Mouse (Mus musculus) midbrain, postnatal 0 days (tissue): Measurements from ENCODE around the gene Pcbp1. TPM values are rescaled to one million over a fixed set of nuclear protein-coding genes. Genes with fewer than 3 reads are reported as not detected.

ENCODE experiments used
- ATAC-seq: fragments of 200-750 bp; cut with Nextera tagmentation; 2 replicates; pipeline ENCODE4 v1.8.0; 2017; ENCODE audit warnings: moderate number of reproducible peaks, mild to moderate bottlenecking, moderate TSS enrichment, moderate library complexity; ENCODE audit not compliant: low FRiP score
- DNase-seq: peaks from one replicate; pipeline ENCODE4 v3.0.0-alpha.2; 2015; ENCODE audit warnings: low spot score
- H3K27ac ChIP-seq: fragments of 300-500 bp; sonication (generic); 2 replicates; pipeline ENCODE4 v1.5.1; 2014; ENCODE audit warnings: low read depth, mild to moderate bottlenecking, low read length, mixed read lengths
- H3K27me3 ChIP-seq: fragments of 300-500 bp; sonication (generic); 2 replicates; pipeline ENCODE4 v1.6.1; 2014; ENCODE audit warnings: low read length, control low read depth, mixed read lengths; ENCODE audit not compliant: insufficient read depth
- H3K36me3 ChIP-seq: fragments of 300-500 bp; sonication (generic); 2 replicates; pipeline ENCODE4 v1.6.1; 2014; ENCODE audit warnings: low read length, control low read depth, mixed read lengths; ENCODE audit not compliant: insufficient read depth
- H3K4me1 ChIP-seq: fragments of 300-500 bp; sonication (generic); 2 replicates; pipeline ENCODE4 v1.6.1; 2014; ENCODE audit warnings: mild to moderate bottlenecking, control low read depth, antibody characterized with exemption, low read length, mixed read lengths; ENCODE audit not compliant: insufficient read depth
- H3K4me2 ChIP-seq: fragments of 300-500 bp; sonication (generic); 2 replicates; pipeline ENCODE4 v1.6.1; 2014; ENCODE audit warnings: low read depth, mild to moderate bottlenecking, low read length, mixed read lengths; ENCODE audit not compliant: poor library complexity, severe bottlenecking
- H3K4me3 ChIP-seq: fragments of 300-500 bp; sonication (generic); 2 replicates; pipeline ENCODE4 v1.5.1; 2014; ENCODE audit warnings: low read depth, mild to moderate bottlenecking, low read length, moderate library complexity
- H3K9ac ChIP-seq: fragments of 300-500 bp; sonication (generic); replicated peaks from 2 replicates; pipeline ENCODE4 v1.6.1; 2014; ENCODE audit warnings: mild to moderate bottlenecking, low read length, moderate library complexity, mixed read lengths; ENCODE audit not compliant: poor library complexity, severe bottlenecking
- H3K9me3 ChIP-seq: fragments of 300-500 bp; sonication (generic); 2 replicates; pipeline ENCODE4 v1.6.1; 2016; ENCODE audit warnings: low read length, control low read depth
- CTCF ChIP-seq: IDR thresholded peaks from 2 replicates; pipeline ENCODE4 v1.5.1; 2016; ENCODE audit warnings: antibody characterized with exemption, mild to moderate bottlenecking
- WGBS: fragments of 180-500 bp; shearing (Covaris S2); extraction: QIAGEN DNeasy Blood & Tissue Kit; methylation state at CpG from one replicate; pipeline ENCODE4 v1.1.7; 2014; 5-methylcytosine and 5-hydroxymethylcytosine counted together
- polyA plus RNA-seq: library from polyadenylated mRNA; unstranded; fragments of >200 nt; fragmentation: Nextera tagmentation; extraction: Ambion mirVana; gene quantifications from 2 replicates; pipeline ENCODE4 v1.2.1, GENCODE M21; 2015
- total RNA-seq: library from RNA; depleted of rRNA; stranded (reverse); fragments of >200 nt; gene quantifications from 2 replicates; pipeline ENCODE4 v1.2.3, GENCODE M21; 2014

The Pcbp1 gene
- total and polyA plus RNA-seq, 2 experiments from 2014 or later: 72.8 to 292 TPM

DNA sequence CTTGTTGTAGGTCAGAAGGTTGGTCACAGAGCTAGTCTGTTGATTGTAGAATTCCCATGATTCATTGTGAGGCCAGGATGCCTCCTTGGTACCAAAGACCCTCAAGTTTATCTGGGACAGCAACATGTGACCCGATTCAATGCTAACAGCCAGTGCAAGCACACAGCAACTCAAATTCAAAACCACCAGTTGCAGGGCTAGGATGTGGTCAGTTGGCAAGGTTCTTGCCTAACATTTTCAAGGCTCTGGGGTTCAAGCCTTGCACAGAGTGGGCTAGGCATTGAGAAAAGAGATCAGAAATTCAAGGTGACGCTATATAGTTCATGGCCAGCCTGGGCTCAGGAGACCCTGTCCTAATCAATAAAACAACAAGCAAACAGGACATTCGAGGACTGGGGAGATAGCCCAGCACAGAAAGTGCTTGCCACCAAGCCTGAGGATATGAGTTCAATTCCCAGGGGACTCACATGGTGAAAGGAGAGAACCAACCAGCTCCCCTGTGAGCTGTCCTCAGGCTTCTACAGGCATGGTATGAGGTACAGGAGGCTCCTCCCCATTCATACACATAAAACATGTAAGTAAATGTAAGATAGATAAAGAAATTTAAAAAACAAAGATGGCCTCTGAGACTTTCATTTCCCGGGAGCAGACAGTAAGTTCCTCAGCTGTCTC is 16.8 kb downstream of the Pcbp1 start:
- Histone ChIP-seq H3K9ac (no peak overlapping the region), H3K27me3 (no peaks in the 10 kb centered on the region), H3K9me3 (no peaks in the 10 kb centered on the region), H3K4me1 (no peaks in the 10 kb centered on the region), H3K27ac (no peak overlapping the region), H3K4me3 (no peak overlapping the region), H3K36me3 (no peaks in the 10 kb centered on the region), H3K4me2 (no peak overlapping the region)
- ATAC-seq (no peak), DNase-seq (no peak)
- TF ChIP-seq CTCF: no peak
- 84% methylated on average over 4 of the region's 4 CpGs for WGBS

DNA sequence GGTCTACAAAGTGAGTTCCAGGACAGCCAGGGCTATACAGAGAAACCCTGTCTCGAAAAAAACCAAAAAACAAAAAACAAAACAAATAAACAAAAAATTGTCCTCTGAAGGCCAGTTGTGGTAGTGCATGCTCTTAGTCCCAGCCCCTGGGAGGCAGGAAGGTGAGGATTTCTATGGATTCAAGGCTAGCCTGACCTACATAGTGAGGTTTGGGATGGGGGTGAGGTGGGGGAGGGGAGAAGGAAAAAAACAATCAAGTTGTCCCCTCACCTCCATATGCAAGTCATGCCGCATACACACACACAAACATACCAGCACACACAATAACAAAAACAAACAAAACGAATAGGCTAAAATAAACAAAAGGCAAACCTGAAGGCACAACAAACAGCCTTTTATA is 17.4 kb downstream of the Pcbp1 start:
- no peak for TF ChIP-seq CTCF
- H3K4me1 ChIP-seq: no peaks in the 10 kb centered on the region
- H3K27me3 ChIP-seq: no peaks in the 10 kb centered on the region
- WGBS: 81% methylated on average over 3 of the region's 3 CpGs
- ATAC-seq: no peak
- H3K36me3 ChIP-seq: no peaks in the 10 kb centered on the region
- no peak overlapping the region for H3K27ac ChIP-seq
- DNase-seq: no peak
- H3K4me3 ChIP-seq: no peak overlapping the region
- no peak overlapping the region for H3K9ac ChIP-seq
- H3K4me2 ChIP-seq: no peak overlapping the region
- H3K9me3 ChIP-seq: no peaks in the 10 kb centered on the region

DNA sequence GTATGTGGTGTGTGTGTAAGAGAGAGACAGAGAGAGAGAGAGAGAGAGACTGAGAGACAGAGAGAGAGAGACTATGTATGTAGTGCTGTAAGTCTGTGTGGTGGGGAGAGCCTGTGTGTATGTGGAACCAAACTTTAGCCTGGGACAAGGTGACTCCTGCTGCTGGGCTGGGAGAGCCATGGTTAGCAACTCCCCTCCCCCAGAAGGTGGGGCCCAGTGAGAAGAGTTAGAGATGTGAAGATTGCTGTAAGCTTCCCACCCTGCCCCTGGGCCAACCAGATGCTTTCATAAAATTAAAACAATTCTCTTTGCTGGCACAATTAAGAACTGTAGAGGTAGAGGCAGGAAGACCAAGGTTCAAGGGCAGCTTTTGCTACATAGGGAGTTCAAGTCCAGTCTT is 19.0 kb downstream of the Pcbp1 start:
- Histone ChIP-seq H3K27ac (no peak overlapping the region), H3K4me3 (no peak overlapping the region), H3K36me3 (no peaks in the 10 kb centered on the region), H3K9me3 (no peaks in the 10 kb centered on the region), H3K4me2 (no peak overlapping the region), H3K27me3 (no peaks in the 10 kb centered on the region), H3K9ac (no peak overlapping the region), H3K4me1 (no peaks in the 10 kb centered on the region)
- ATAC-seq: no peak
- no peak for TF ChIP-seq CTCF
- DNase-seq: no peak

DNA sequence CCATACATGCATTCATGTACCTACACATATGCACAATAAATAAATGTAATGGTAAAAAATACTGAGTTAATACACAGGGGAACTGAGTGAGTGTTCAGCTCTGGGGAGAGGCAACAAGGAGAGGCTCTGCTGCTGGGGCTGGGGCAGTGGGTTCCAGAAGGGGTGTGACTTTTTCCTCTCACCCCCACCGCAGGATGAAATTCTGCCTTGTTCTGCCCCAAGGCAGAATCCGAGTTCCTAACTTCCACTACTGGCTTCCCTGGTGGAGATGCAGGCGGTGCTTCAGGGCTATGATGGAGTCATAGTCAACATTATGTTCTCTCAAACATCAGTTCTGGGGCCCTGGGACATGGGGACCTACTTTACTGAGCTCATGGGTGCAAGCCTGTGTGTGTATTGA is 19.8 kb downstream of the Pcbp1 start:
- no peaks in the 10 kb centered on the region for H3K9me3 ChIP-seq
- H3K27me3 ChIP-seq: no peaks in the 10 kb centered on the region
- no peak overlapping the region for H3K4me3 ChIP-seq
- WGBS: 91% methylated on average over 3 of the region's 3 CpGs
- H3K9ac ChIP-seq: no peak overlapping the region
- ATAC-seq: no peak
- H3K4me1 ChIP-seq: no peaks in the 10 kb centered on the region
- no peak overlapping the region for H3K4me2 ChIP-seq
- TF ChIP-seq CTCF: no peak
- no peak for DNase-seq
- H3K36me3 ChIP-seq: no peaks in the 10 kb centered on the region
- no peak overlapping the region for H3K27ac ChIP-seq

DNA sequence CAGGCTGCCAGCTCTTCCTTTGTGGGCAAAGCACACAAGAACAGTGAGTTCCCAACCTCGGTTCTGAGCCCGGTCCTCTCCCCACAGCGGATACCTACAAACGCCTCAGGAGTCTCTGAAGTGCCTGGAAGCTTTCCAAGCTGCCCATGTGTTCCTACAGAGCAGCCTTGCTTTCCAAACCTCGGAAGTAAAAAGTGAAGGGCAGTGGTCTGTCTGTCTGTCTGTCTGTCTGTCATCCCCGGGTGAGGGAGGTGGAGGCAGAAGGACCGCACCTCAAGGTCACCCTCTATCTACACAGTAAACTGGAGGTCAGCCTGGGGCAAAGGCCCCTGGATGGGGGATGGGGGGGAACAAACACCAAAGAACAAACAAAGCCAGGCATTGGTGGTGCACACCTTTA is 20.4 kb downstream of the Pcbp1 start:
- Histone ChIP-seq H3K36me3 (no peaks in the 10 kb centered on the region), H3K27ac (no peak overlapping the region), H3K4me2 (no peak overlapping the region), H3K4me3 (no peak overlapping the region), H3K4me1 (no peaks in the 10 kb centered on the region), H3K9me3 (no peaks in the 10 kb centered on the region), H3K27me3 (no peaks in the 10 kb centered on the region), H3K9ac (no peak overlapping the region)
- ATAC-seq (no peak), DNase-seq (no peak)
- WGBS: 79% methylated on average over 7 of the region's 7 CpGs
- TF ChIP-seq CTCF: no peak

DNA sequence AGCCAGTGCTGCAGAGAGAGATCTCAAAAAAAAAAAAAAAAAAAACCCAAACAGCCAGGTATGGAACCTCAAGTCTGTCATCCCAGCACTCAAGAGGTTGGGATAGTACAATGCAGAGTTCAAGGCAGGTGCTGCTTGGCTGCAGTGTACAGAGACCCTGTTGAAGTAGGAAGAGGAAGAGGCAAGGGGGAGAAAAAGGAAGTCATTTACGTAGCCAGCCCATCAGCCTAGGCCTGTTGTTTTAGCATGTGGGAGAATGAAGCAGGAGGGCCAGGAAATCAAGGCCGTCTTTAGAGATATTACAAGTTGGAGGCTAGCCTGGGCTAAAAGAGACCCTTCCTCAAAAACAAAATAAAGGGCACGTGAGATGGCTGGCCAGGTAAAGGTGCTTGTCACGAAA is 22.6 kb downstream of the Pcbp1 start:
- Histone ChIP-seq H3K36me3 (no peaks in the 10 kb centered on the region), H3K27ac (no peak overlapping the region), H3K9me3 (no peaks in the 10 kb centered on the region), H3K4me3 (no peak overlapping the region), H3K4me1 (no peaks in the 10 kb centered on the region), H3K4me2 (no peak overlapping the region), H3K27me3 (no peaks in the 10 kb centered on the region), H3K9ac (no peak overlapping the region)
- WGBS: 86% methylated on average over 4 of the region's 4 CpGs
- no peak for DNase-seq
- ATAC-seq: no peak
- no peak for TF ChIP-seq CTCF
